Mouse (Mus musculus) cerebellum, adult (tissue): ENCODE measurements at regions not wholly inside any gene's neighbourhood (a gene's known extent, or its start where the extent isn't known, plus 50 kb on each side); places are given as distances from the start of the nearest gene placed in this dataset.
A peak's percentile ranks its signal among the peaks of the same experiment; 100 is the strongest.

Experiments
- ATAC-seq: cut with Nextera tagmentation; 2 replicates; pipeline ENCODE4 v1.9.2; 2017; ENCODE audit warnings: mild to moderate bottlenecking, moderate library complexity, mixed read lengths; ENCODE audit not compliant: insufficient number of reproducible peaks, low FRiP score, low TSS enrichment

- no peak for ATAC-seq
Observed at GRCm38 (mm10) chr9:113008106-113008505, 700.0 kb downstream of the Pdcd6ip start.

- ATAC-seq, result no peak
Observed at GRCm38 (mm10) chr9:112996204-112996603, 711.9 kb downstream of the Pdcd6ip start.

- ATAC-seq, result no peak
Observed at GRCm38 (mm10) chr9:112994774-112995173, 713.3 kb downstream of the Pdcd6ip start.

GRCm38 (mm10) chr9:112993627-112994026, 714.4 kb downstream of the Pdcd6ip start:
- no peak for ATAC-seq

- no peak for ATAC-seq
Observed at GRCm38 (mm10) chr9:112992937-112993336, 715.1 kb downstream of the Pdcd6ip start.

GRCm38 (mm10) chr9:112983353-112983752, 724.7 kb downstream of the Pdcd6ip start:
- ATAC-seq, result no peak

GRCm38 (mm10) chr9:112951567-112951966, 715.8 kb upstream of the Arpp21 start:
- peak; percentile 76 for ATAC-seq

- ATAC-seq, result no peak
Observed at GRCm38 (mm10) chr9:112950056-112950455, 714.3 kb upstream of the Arpp21 start.

- no peak for ATAC-seq
Observed at GRCm38 (mm10) chr9:112938781-112939180, 703.0 kb upstream of the Arpp21 start.

- ATAC-seq, result no peak
Observed at GRCm38 (mm10) chr9:112909311-112910101, 673.8 kb upstream of the Arpp21 start.

GRCm38 (mm10) chr9:112905955-112906354, 670.2 kb upstream of the Arpp21 start:
- ATAC-seq, result no peak

GRCm38 (mm10) chr9:112864921-112865320, 629.2 kb upstream of the Arpp21 start:
- ATAC-seq, result no peak

GRCm38 (mm10) chr9:112861136-112861535, 625.4 kb upstream of the Arpp21 start:
- ATAC-seq, result no peak

GRCm38 (mm10) chr9:112860307-112860893, 624.7 kb upstream of the Arpp21 start:
- no peak for ATAC-seq

- peak; percentile 58; the same call in 1 of the 2 replicates for ATAC-seq
Observed at GRCm38 (mm10) chr9:112841473-112841872, 605.7 kb upstream of the Arpp21 start.

- no peak for ATAC-seq
Observed at GRCm38 (mm10) chr9:112839071-112839793, 603.5 kb upstream of the Arpp21 start.

- no peak for ATAC-seq
Observed at GRCm38 (mm10) chr9:112837563-112837962, 601.8 kb upstream of the Arpp21 start.

- peak; percentile 74 for ATAC-seq
Observed at GRCm38 (mm10) chr9:112834441-112835245, 598.9 kb upstream of the Arpp21 start.

GRCm38 (mm10) chr9:112831102-112831501, 595.4 kb upstream of the Arpp21 start:
- no peak for ATAC-seq

GRCm38 (mm10) chr9:112828602-112829001, 592.9 kb upstream of the Arpp21 start:
- ATAC-seq, result no peak
